In the genomic region with DNA sequence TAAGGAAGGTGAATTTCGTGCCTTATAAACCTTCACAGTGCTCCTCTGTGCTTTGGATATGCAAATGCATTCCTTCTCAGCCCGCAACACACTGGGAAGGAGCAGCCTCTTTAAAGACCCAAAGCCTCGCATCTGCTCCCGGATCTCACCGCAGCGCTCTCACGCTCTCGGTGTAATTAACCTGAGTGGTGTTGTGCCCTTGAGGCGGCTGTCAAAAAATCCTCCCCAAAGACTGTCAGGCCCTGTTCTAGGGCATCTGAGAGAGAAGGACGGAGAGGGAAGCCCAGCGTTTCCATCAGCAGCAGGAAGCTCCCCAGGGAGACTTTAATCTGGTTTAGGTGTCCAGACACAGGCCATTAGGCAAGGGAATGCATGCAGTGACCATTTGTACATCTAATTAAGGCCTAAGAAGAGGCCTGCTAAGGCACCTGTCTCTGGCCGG, we compare ENCODE assay signal across 10 mouse cellular contexts. TPM values are rescaled to one million over a fixed set of nuclear protein-coding genes. Genes with fewer than 3 reads are reported as not detected.
DNase-seq lines count a peak whose midpoint lies in the region; ATAC-seq lines count a peak whose summit lies in the region.
"Had no signal": no experiment of that assay in that cellular context is flagged by ENCODE, and none has a peak within 500 bp of the region (broad histone marks: within the 10 kb centered on the region; RNA-seq: fewer than 3 reads in every experiment).

No protein-coding gene starts in this region.

- 2% methylated on average over 12 of the region's 12 CpGs for WGBS in forebrain, embryonic 10.5 days
- WGBS in limb, embryonic 13.5 days: 2% methylated on average over 12 of the region's 12 CpGs

- H3K27ac ChIP-seq in forebrain, embryonic 10.5 days: peak overlapping the region; percentile 4; the same call in 1 of the 2 replicates
- no peak overlapping the region for H3K27ac ChIP-seq in limb, embryonic 13.5 days

- no peaks in the 10 kb centered on the region for H3K9me3 ChIP-seq in forebrain, embryonic 10.5 days
- H3K9me3 ChIP-seq in limb, embryonic 13.5 days: no peaks in the 10 kb centered on the region

- DNase-seq in right cerebral cortex, adult 2 months (ENCODE audit: low spot score in 2 of 2): peak; percentile 19 to 22
- DNase-seq in right cerebral cortex, postnatal 36 days (ENCODE audit: low spot score in 2 of 2): no peak
- peak; percentile 32 for DNase-seq in forebrain, embryonic 10.5 days (ENCODE audit: extremely low spot score, low spot score)
- no peak for DNase-seq in thymus, adult 18-20 months
- no peak for DNase-seq in lung, adult 18-20 months
- DNase-seq in frontal cortex, postnatal 25 days (ENCODE audit: low spot score in 2 of 2): no peak
- DNase-seq: cerebellum, adult 18-20 months; gastrocnemius, postnatal 36 days; left cerebral cortex, postnatal 4 days had no signal

- no peaks in the 10 kb centered on the region for H3K36me3 ChIP-seq in forebrain, embryonic 10.5 days (replicated peaks)
- no peaks in the 10 kb centered on the region for H3K36me3 ChIP-seq in limb, embryonic 13.5 days

- H3K4me1 ChIP-seq in forebrain, embryonic 10.5 days: peaks cover 30% of the 10 kb centered on the region
- peaks cover 14% of the 10 kb centered on the region; the same call in 1 of the 2 replicates for H3K4me1 ChIP-seq in limb, embryonic 13.5 days

- H3K9ac ChIP-seq in limb, embryonic 13.5 days: peak overlapping the region; percentile 36

- ATAC-seq in limb, embryonic 13.5 days (ENCODE audit: low FRiP score, low read depth): no peak

- peaks cover 33% of the 10 kb centered on the region for H3K27me3 ChIP-seq in forebrain, embryonic 10.5 days (ENCODE audit: poor library complexity, severe bottlenecking)
- peaks cover 14% of the 10 kb centered on the region; the same call in 1 of the 2 replicates for H3K27me3 ChIP-seq in limb, embryonic 13.5 days

- H3K4me2 ChIP-seq in limb, embryonic 13.5 days (replicated peaks): peak overlapping the region; percentile 57

- H3K4me3 ChIP-seq in forebrain, embryonic 10.5 days: peak overlapping the region; percentile 35
- peak overlapping the region; percentile 10 for H3K4me3 ChIP-seq in limb, embryonic 13.5 days

RNA-seq across cellular contexts. Expression of a gene that starts 5.5 kb away (rescaled TPM):
- polyA plus RNA-seq in forebrain, embryonic 10.5 days (2016; fragmentation: Nextera tagmentation; extraction: Ambion mirVana): 31.7 and 32.3 TPM in 2 replicates
- 24.9 and 26.7 TPM in 2 replicates for polyA plus RNA-seq in limb, embryonic 13.5 days (2015; fragmentation: Nextera tagmentation; extraction: Ambion mirVana)

RNA-seq across cellular contexts. Expression of a gene that starts 40.8 kb away (rescaled TPM):
- polyA plus RNA-seq in forebrain, embryonic 10.5 days (2016; fragmentation: Nextera tagmentation; extraction: Ambion mirVana): not detected in 2 replicates
- polyA plus RNA-seq in limb, embryonic 13.5 days (2015; fragmentation: Nextera tagmentation; extraction: Ambion mirVana): not detected in 2 replicates

Comparison
In these comparisons a context has a peak if more than half of its experiments do, and no peak if none do; other contexts are left out.
1. DNase-seq: peak in right cerebral cortex, adult 2 months (2 of 2) and forebrain, embryonic 10.5 days (single experiment); none in right cerebral cortex, postnatal 36 days (0 of 2), thymus, adult 18-20 months (0 of 2), lung, adult 18-20 months (0 of 2) and frontal cortex, postnatal 25 days (0 of 2).